Mouse (Mus musculus): Measurements from ENCODE around the gene Crispld2. TPM values are rescaled to one million over a fixed set of nuclear protein-coding genes. Genes with fewer than 3 reads are reported as not detected.

The Crispld2 gene
- total RNA-seq, 1 experiment = 12.1 TPM

DNA sequence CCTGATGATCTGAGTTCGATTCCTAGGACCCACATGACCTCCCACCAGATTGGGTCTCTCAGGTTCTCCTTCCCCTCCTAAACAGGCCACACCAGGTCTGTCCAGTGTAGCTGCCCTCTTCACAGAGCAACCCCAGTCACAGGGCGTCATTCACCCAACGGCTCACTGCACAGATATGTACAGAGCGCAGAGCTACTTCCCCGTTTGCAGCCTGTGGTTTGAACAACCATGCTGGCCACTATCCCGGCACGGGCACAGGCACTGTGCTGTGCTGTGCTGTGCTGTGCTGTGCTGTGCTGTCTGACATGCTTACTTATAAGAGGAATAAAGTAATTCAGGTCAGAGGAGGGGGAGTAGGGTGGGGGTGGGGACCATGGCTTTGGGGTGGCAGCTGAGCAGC, 24.2 kb downstream of the Crispld2 start:
- TF ChIP-seq CHD2 (IDR thresholded peaks at IDR 0.05; ENCODE audit: low read depth, low read length) = no peak
- TF ChIP-seq ZC3H11A (IDR thresholded peaks at IDR 0.05; ENCODE audit: borderline replicate concordance, low read depth, low read length) = no peak
- TF ChIP-seq MAFK (IDR thresholded peaks at IDR 0.05; ENCODE audit: insufficient read depth, low read depth, low read length) = no peak
- no peak for TF ChIP-seq HCFC1 (IDR thresholded peaks at IDR 0.05; ENCODE audit: borderline replicate concordance, insufficient read depth, low read length)
- no peak for TF ChIP-seq ZNF384 (IDR thresholded peaks at IDR 0.05; ENCODE audit: low read depth, low read length)
- no peak overlapping the region for H3K4me3 ChIP-seq (ENCODE audit: insufficient read depth in 1 of 2, low read depth in 1 of 2, low read length in 2 of 2, poor library complexity in 1 of 2, severe bottlenecking in 1 of 2)
- no peaks in the 10 kb centered on the region for H3K36me3 ChIP-seq (ENCODE audit: control insufficient read depth, insufficient read depth, low read length, poor library complexity, severe bottlenecking)
- H3K27ac ChIP-seq (ENCODE audit: insufficient read depth, low read depth, low read length, poor library complexity, severe bottlenecking) = no peak overlapping the region
- in situ Hi-C loops (cut with MboI; ENCODE audit: low sequenced_read_pairs in 2 of 2, unreplicated experiment in 2 of 2) = no loop called here
- no peak overlapping the region for H3K9ac ChIP-seq (ENCODE audit: insufficient read depth, low read depth, low read length, poor library complexity, severe bottlenecking)
- no peak for DNase-seq (ENCODE audit: low read depth, low spot score)
- no peaks in the 10 kb centered on the region for H3K9me3 ChIP-seq (ENCODE audit: control insufficient read depth, insufficient read depth, low read depth, low read length)
- peaks cover 0 to 3% of the 10 kb centered on the region in 2 experiments; a peak in 1 of 4 replicates for H3K4me1 ChIP-seq (ENCODE audit: control insufficient read depth in 2 of 2, insufficient read depth in 2 of 2, low read length in 2 of 2, poor library complexity in 1 of 2)

DNA sequence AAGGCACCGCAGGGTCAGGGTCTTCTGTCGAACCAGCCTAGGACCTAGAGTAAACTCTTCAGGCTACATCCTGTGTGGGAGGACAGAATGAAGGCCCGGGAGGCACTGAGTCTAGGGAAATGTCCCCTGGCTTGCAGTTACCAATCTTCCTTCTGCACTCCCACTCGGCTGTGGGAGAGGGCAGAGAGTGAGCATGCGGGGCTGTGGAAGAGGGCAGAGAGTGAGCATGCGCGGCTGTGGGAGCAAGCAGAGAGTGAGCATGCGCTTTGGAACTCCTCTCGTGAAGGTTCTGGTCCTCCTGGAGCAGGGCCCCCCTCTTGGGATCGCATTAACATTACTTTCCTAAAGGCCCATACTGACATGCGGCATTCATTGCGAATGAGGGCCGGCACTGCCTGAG, 25.1 kb downstream of the Crispld2 start:
- in situ Hi-C loops (cut with MboI; ENCODE audit: low sequenced_read_pairs in 2 of 2, unreplicated experiment in 2 of 2) = no loop called here
- H3K9ac ChIP-seq (ENCODE audit: insufficient read depth, low read depth, low read length, poor library complexity, severe bottlenecking) = no peak overlapping the region
- no peak for TF ChIP-seq HCFC1 (IDR thresholded peaks at IDR 0.05; ENCODE audit: borderline replicate concordance, insufficient read depth, low read length)
- H3K36me3 ChIP-seq (ENCODE audit: control insufficient read depth, insufficient read depth, low read length, poor library complexity, severe bottlenecking) = no peaks in the 10 kb centered on the region
- H3K4me3 ChIP-seq (ENCODE audit: insufficient read depth in 1 of 2, low read depth in 1 of 2, low read length in 2 of 2, poor library complexity in 1 of 2, severe bottlenecking in 1 of 2) = no peak overlapping the region
- no peaks in the 10 kb centered on the region for H3K9me3 ChIP-seq (ENCODE audit: control insufficient read depth, insufficient read depth, low read depth, low read length)
- DNase-seq (ENCODE audit: low read depth, low spot score) = no peak
- no peak overlapping the region for H3K27ac ChIP-seq (ENCODE audit: insufficient read depth, low read depth, low read length, poor library complexity, severe bottlenecking)
- H3K4me1 ChIP-seq (ENCODE audit: control insufficient read depth in 2 of 2, insufficient read depth in 2 of 2, low read length in 2 of 2, poor library complexity in 1 of 2) = peaks cover 0 to 3% of the 10 kb centered on the region in 2 experiments; a peak in 1 of 4 replicates

DNA sequence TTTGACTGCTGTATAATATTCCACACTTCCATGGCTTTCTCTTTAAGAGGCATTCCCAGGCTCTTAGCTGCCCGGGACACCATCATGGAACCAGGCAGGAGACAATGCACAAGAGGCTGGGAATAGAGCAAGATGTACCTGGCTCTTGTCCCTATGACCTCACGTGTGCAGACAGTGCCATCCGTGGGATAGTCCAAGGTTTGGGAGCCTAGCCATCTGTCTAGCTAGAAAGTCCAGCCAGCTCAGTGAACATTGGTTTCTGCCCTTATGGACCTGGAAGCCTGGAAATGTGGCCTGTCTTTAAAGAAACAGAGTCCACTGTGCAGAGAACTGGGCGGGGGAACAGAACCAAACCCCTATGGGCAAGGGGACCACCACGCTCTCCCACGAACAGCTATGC, 25.5 kb downstream of the Crispld2 start:
- no peak overlapping the region for H3K27ac ChIP-seq (ENCODE audit: insufficient read depth, low read depth, low read length, poor library complexity, severe bottlenecking)
- no peak overlapping the region for H3K4me3 ChIP-seq (ENCODE audit: insufficient read depth in 1 of 2, low read depth in 1 of 2, low read length in 2 of 2, poor library complexity in 1 of 2, severe bottlenecking in 1 of 2)
- H3K4me1 ChIP-seq (ENCODE audit: control insufficient read depth in 2 of 2, insufficient read depth in 2 of 2, low read length in 2 of 2, poor library complexity in 1 of 2) = peaks cover 0 to 3% of the 10 kb centered on the region in 2 experiments; a peak in 1 of 4 replicates
- no peak for DNase-seq (ENCODE audit: low read depth, low spot score)
- no peaks in the 10 kb centered on the region for H3K36me3 ChIP-seq (ENCODE audit: control insufficient read depth, insufficient read depth, low read length, poor library complexity, severe bottlenecking)
- H3K9ac ChIP-seq (ENCODE audit: insufficient read depth, low read depth, low read length, poor library complexity, severe bottlenecking) = no peak overlapping the region
- in situ Hi-C loops (cut with MboI; ENCODE audit: low sequenced_read_pairs in 2 of 2, unreplicated experiment in 2 of 2) = no loop called here
- no peaks in the 10 kb centered on the region for H3K9me3 ChIP-seq (ENCODE audit: control insufficient read depth, insufficient read depth, low read depth, low read length)
- TF ChIP-seq MAFK (IDR thresholded peaks at IDR 0.05; ENCODE audit: insufficient read depth, low read depth, low read length) = no peak
- TF ChIP-seq CHD2 (IDR thresholded peaks at IDR 0.05; ENCODE audit: low read depth, low read length) = no peak
- TF ChIP-seq ZC3H11A (IDR thresholded peaks at IDR 0.05; ENCODE audit: borderline replicate concordance, low read depth, low read length) = no peak
- no peak for TF ChIP-seq HCFC1 (IDR thresholded peaks at IDR 0.05; ENCODE audit: borderline replicate concordance, insufficient read depth, low read length)
- TF ChIP-seq ZNF384 (IDR thresholded peaks at IDR 0.05; ENCODE audit: low read depth, low read length) = no peak

DNA sequence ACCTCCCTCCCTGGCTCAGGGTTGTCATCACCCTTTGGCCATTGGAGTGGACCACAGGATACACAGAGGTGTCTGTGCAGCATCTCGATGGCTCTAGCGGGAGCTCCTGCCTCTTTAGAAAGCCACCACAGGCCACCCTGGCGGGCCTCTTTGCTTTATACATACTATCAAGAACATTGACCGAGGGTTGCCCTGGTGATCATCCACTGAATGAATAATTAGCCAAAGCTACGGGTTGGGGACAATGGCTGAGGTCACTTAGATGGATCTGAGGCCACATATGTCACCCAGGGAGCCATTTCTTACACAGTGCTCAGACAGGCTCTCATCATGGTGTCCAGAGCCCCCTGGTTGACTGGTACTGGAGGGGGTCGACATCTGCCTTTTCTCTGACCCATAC, 26.1 kb downstream of the Crispld2 start:
- no peak overlapping the region for H3K4me3 ChIP-seq (ENCODE audit: insufficient read depth in 1 of 2, low read depth in 1 of 2, low read length in 2 of 2, poor library complexity in 1 of 2, severe bottlenecking in 1 of 2)
- H3K9me3 ChIP-seq (ENCODE audit: control insufficient read depth, insufficient read depth, low read depth, low read length) = no peaks in the 10 kb centered on the region
- DNase-seq (ENCODE audit: low read depth, low spot score) = no peak
- H3K36me3 ChIP-seq (ENCODE audit: control insufficient read depth, insufficient read depth, low read length, poor library complexity, severe bottlenecking) = no peaks in the 10 kb centered on the region
- in situ Hi-C loops (cut with MboI; ENCODE audit: low sequenced_read_pairs in 2 of 2, unreplicated experiment in 2 of 2) = no loop called here
- H3K9ac ChIP-seq (ENCODE audit: insufficient read depth, low read depth, low read length, poor library complexity, severe bottlenecking) = no peak overlapping the region
- H3K4me1 ChIP-seq (ENCODE audit: control insufficient read depth in 2 of 2, insufficient read depth in 2 of 2, low read length in 2 of 2, poor library complexity in 1 of 2) = no peaks in the 10 kb centered on the region; a peak in 1 of 4 replicates
- TF ChIP-seq MAFK (IDR thresholded peaks at IDR 0.05; ENCODE audit: insufficient read depth, low read depth, low read length) (no peak), ZNF384 (IDR thresholded peaks at IDR 0.05; ENCODE audit: low read depth, low read length) (no peak), ZC3H11A (IDR thresholded peaks at IDR 0.05; ENCODE audit: borderline replicate concordance, low read depth, low read length) (no peak), CHD2 (IDR thresholded peaks at IDR 0.05; ENCODE audit: low read depth, low read length) (no peak), HCFC1 (IDR thresholded peaks at IDR 0.05; ENCODE audit: borderline replicate concordance, insufficient read depth, low read length) (no peak)
- H3K27ac ChIP-seq (ENCODE audit: insufficient read depth, low read depth, low read length, poor library complexity, severe bottlenecking) = no peak overlapping the region

DNA sequence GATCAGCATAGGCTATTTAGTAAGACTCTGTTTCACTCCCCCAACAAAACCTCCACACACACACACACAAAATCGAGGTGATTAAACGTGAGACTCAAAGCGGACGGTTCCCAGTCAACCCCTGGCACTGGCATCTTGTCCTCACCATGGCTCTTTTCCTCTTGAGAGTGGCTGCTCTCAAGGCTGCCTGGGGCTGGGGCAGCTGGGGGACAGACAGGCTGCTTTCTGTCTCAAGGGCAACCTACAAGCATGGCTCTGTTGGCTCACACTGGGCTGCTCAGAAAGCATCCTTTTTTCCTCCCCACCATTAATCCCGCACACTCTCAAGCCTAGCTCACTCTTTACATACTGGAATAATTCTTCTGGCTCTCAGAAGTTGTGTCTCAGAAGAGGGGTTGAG, 27.1 kb downstream of the Crispld2 start:
- Histone ChIP-seq H3K9me3 (ENCODE audit: control insufficient read depth, insufficient read depth, low read depth, low read length) (no peaks in the 10 kb centered on the region), H3K36me3 (ENCODE audit: control insufficient read depth, insufficient read depth, low read length, poor library complexity, severe bottlenecking) (no peaks in the 10 kb centered on the region), H3K27ac (ENCODE audit: insufficient read depth, low read depth, low read length, poor library complexity, severe bottlenecking) (no peak overlapping the region), H3K9ac (ENCODE audit: insufficient read depth, low read depth, low read length, poor library complexity, severe bottlenecking) (no peak overlapping the region), H3K4me1 (ENCODE audit: control insufficient read depth in 2 of 2, insufficient read depth in 2 of 2, low read length in 2 of 2, poor library complexity in 1 of 2) (no peaks in the 10 kb centered on the region), H3K4me3 (ENCODE audit: insufficient read depth in 1 of 2, low read depth in 1 of 2, low read length in 2 of 2, poor library complexity in 1 of 2, severe bottlenecking in 1 of 2) (no peak overlapping the region)
- no peak for TF ChIP-seq ZNF384 (IDR thresholded peaks at IDR 0.05; ENCODE audit: low read depth, low read length)
- no peak for TF ChIP-seq CHD2 (IDR thresholded peaks at IDR 0.05; ENCODE audit: low read depth, low read length)
- no peak for TF ChIP-seq ZC3H11A (IDR thresholded peaks at IDR 0.05; ENCODE audit: borderline replicate concordance, low read depth, low read length)
- TF ChIP-seq MAFK (IDR thresholded peaks at IDR 0.05; ENCODE audit: insufficient read depth, low read depth, low read length) = no peak
- TF ChIP-seq HCFC1 (IDR thresholded peaks at IDR 0.05; ENCODE audit: borderline replicate concordance, insufficient read depth, low read length) = no peak
- DNase-seq (ENCODE audit: low read depth, low spot score) = no peak
- in situ Hi-C loops (cut with MboI; ENCODE audit: low sequenced_read_pairs in 2 of 2, unreplicated experiment in 2 of 2) = no loop called here
